Mouse (Mus musculus): ENCODE results near the gene Slc11a1. TPM values are rescaled to one million over a fixed set of nuclear protein-coding genes. Genes with fewer than 3 reads are reported as not detected.

The Slc11a1 gene
- polyA plus RNA-seq, 1 experiment from 2014 or later: 6.1 TPM

- peak overlapping the region; percentile 81 for H3K4me2 ChIP-seq
- H3K9ac ChIP-seq: peak overlapping the region; percentile 43; the same call in 1 of the 2 replicates
- peak; percentile 11; the same call in 1 of the 2 replicates for ATAC-seq (ENCODE audit: insufficient read depth, low FRiP score, low read depth)
- no peaks in the 10 kb centered on the region for H3K9me3 ChIP-seq
- H3K27me3 ChIP-seq (replicated peaks): no peaks in the 10 kb centered on the region
- WGBS: 5% methylated on average over 11 of the region's 11 CpGs
- H3K4me3 ChIP-seq (replicated peaks): peak overlapping the region; percentile 43
- H3K36me3 ChIP-seq: peaks cover 19% of the 10 kb centered on the region
- peak overlapping the region; percentile 95 for H3K27ac ChIP-seq
- H3K4me1 ChIP-seq: peaks cover 23% of the 10 kb centered on the region
Measured at GRCm38 (mm10) chr1:74397919-74398451, 23.0 kb downstream of the Slc11a1 start.

- WGBS: 81% methylated on average over 3 of the region's 3 CpGs
- no peaks in the 10 kb centered on the region for H3K36me3 ChIP-seq
- H3K27me3 ChIP-seq (replicated peaks): no peaks in the 10 kb centered on the region
- no peak for ATAC-seq (ENCODE audit: insufficient read depth, low FRiP score, low read depth)
- no peak overlapping the region for H3K4me3 ChIP-seq (replicated peaks)
- no peak overlapping the region for H3K9ac ChIP-seq
- H3K4me2 ChIP-seq: no peak overlapping the region
- no peak overlapping the region for H3K27ac ChIP-seq
- H3K9me3 ChIP-seq: no peaks in the 10 kb centered on the region
- 0 out of 2 replicates have a peak, but pooled peaks cover 5% of the 10 kb centered on the region for H3K4me1 ChIP-seq
Measured at GRCm38 (mm10) chr1:74400531-74400930, 25.5 kb downstream of the Slc11a1 start.

GRCm38 (mm10) chr1:74401015-74401702, 26.2 kb downstream of the Slc11a1 start:
- Histone ChIP-seq H3K27me3 (replicated peaks) (no peaks in the 10 kb centered on the region), H3K4me3 (replicated peaks) (no peak overlapping the region), H3K9me3 (no peaks in the 10 kb centered on the region), H3K27ac (no peak overlapping the region), H3K36me3 (no peaks in the 10 kb centered on the region), H3K4me1 (0 out of 2 replicates have a peak, but pooled peaks cover 5% of the 10 kb centered on the region), H3K4me2 (no peak overlapping the region), H3K9ac (no peak overlapping the region)
- no peak for ATAC-seq (ENCODE audit: insufficient read depth, low FRiP score, low read depth)
- WGBS: 50% methylated on average over 16 of the region's 16 CpGs

- no peaks in the 10 kb centered on the region for H3K27me3 ChIP-seq (replicated peaks)
- H3K27ac ChIP-seq: no peak overlapping the region
- H3K9me3 ChIP-seq: no peaks in the 10 kb centered on the region
- ATAC-seq (ENCODE audit: insufficient read depth, low FRiP score, low read depth): no peak
- no peak overlapping the region for H3K9ac ChIP-seq
- no peaks in the 10 kb centered on the region; the same call in 1 of the 2 replicates for H3K4me1 ChIP-seq
- H3K4me3 ChIP-seq (replicated peaks): no peak overlapping the region
- WGBS: 78% methylated on average over 4 of the region's 4 CpGs
- no peaks in the 10 kb centered on the region for H3K36me3 ChIP-seq
- no peak overlapping the region for H3K4me2 ChIP-seq
Measured at GRCm38 (mm10) chr1:74404206-74404605, 29.2 kb downstream of the Slc11a1 start.

- Histone ChIP-seq H3K4me3 (replicated peaks) (peak within 1 kb of the TSS; percentile 7; the same call in 1 of the 2 replicates), H3K4me1 (no peaks in the 10 kb centered on the region; the same call in 1 of the 2 replicates), H3K27ac (peak within 1 kb of the TSS; percentile 54), H3K27me3 (replicated peaks) (no peaks in the 10 kb centered on the region), H3K9ac (no peak within 1 kb of the TSS), H3K9me3 (no peaks in the 10 kb centered on the region), H3K36me3 (no peaks in the 10 kb centered on the region), H3K4me2 (peak within 1 kb of the TSS; percentile 9; the same call in 1 of the 2 replicates)
- 45% methylated on average over 15 of the region's 15 CpGs for WGBS
- ATAC-seq (ENCODE audit: insufficient read depth, low FRiP score, low read depth): peak; percentile 75
Measured at GRCm38 (mm10) chr1:74408589-74409504, 33.9 kb downstream of the Slc11a1 start, which contains the start of gene Vil1. Vil1 (plus strand) TSS chr1:74409376.

- no peak overlapping the region for H3K4me3 ChIP-seq (replicated peaks)
- no peak overlapping the region for H3K4me2 ChIP-seq
- H3K4me1 ChIP-seq: no peaks in the 10 kb centered on the region; the same call in 1 of the 2 replicates
- 32% methylated on average over 2 of the region's 2 CpGs for WGBS
- no peaks in the 10 kb centered on the region for H3K27me3 ChIP-seq (replicated peaks)
- H3K36me3 ChIP-seq: no peaks in the 10 kb centered on the region
- no peak overlapping the region for H3K27ac ChIP-seq
- no peak for ATAC-seq (ENCODE audit: insufficient read depth, low FRiP score, low read depth)
- no peaks in the 10 kb centered on the region for H3K9me3 ChIP-seq
- H3K9ac ChIP-seq: no peak overlapping the region
Measured at GRCm38 (mm10) chr1:74411753-74412325, 36.8 kb downstream of the Slc11a1 start.

- Histone ChIP-seq H3K4me3 (replicated peaks) (no peak overlapping the region), H3K4me1 (no peaks in the 10 kb centered on the region; the same call in 1 of the 2 replicates), H3K4me2 (no peak overlapping the region), H3K9ac (no peak overlapping the region), H3K9me3 (no peaks in the 10 kb centered on the region), H3K36me3 (no peaks in the 10 kb centered on the region), H3K27me3 (replicated peaks) (no peaks in the 10 kb centered on the region), H3K27ac (no peak overlapping the region)
- no peak for ATAC-seq (ENCODE audit: insufficient read depth, low FRiP score, low read depth)
- 80% methylated on average over 8 of the region's 8 CpGs for WGBS
Measured at GRCm38 (mm10) chr1:74412711-74413110, 37.7 kb downstream of the Slc11a1 start.

GRCm38 (mm10) chr1:74415143-74415542, 40.1 kb downstream of the Slc11a1 start:
- H3K4me1 ChIP-seq: no peaks in the 10 kb centered on the region
- no peak overlapping the region for H3K9ac ChIP-seq
- no peak overlapping the region for H3K4me3 ChIP-seq (replicated peaks)
- no peaks in the 10 kb centered on the region for H3K36me3 ChIP-seq
- H3K27ac ChIP-seq: no peak overlapping the region
- peak; percentile 61; the same call in 1 of the 2 replicates for ATAC-seq (ENCODE audit: insufficient read depth, low FRiP score, low read depth)
- no peak overlapping the region for H3K4me2 ChIP-seq
- no peaks in the 10 kb centered on the region for H3K27me3 ChIP-seq (replicated peaks)
- 45% methylated on average over 4 of the region's 4 CpGs for WGBS
- no peaks in the 10 kb centered on the region for H3K9me3 ChIP-seq

GRCm38 (mm10) chr1:74418747-74419439, 43.9 kb downstream of the Slc11a1 start:
- Histone ChIP-seq H3K27ac (no peak overlapping the region), H3K4me1 (no peaks in the 10 kb centered on the region), H3K36me3 (no peaks in the 10 kb centered on the region), H3K4me3 (replicated peaks) (no peak overlapping the region), H3K4me2 (no peak overlapping the region), H3K9ac (no peak overlapping the region), H3K27me3 (replicated peaks) (no peaks in the 10 kb centered on the region), H3K9me3 (no peaks in the 10 kb centered on the region)
- ATAC-seq (ENCODE audit: insufficient read depth, low FRiP score, low read depth): 0 out of 2 replicates have a peak, but pooled peaks have one; percentile 27
- WGBS: 71% methylated on average over 17 of the region's 17 CpGs

GRCm38 (mm10) chr1:74419440-74419794, 44.4 kb downstream of the Slc11a1 start:
- Histone ChIP-seq H3K4me2 (no peak overlapping the region), H3K4me3 (replicated peaks) (no peak overlapping the region), H3K27ac (no peak overlapping the region), H3K9ac (no peak overlapping the region), H3K36me3 (no peaks in the 10 kb centered on the region), H3K27me3 (replicated peaks) (no peaks in the 10 kb centered on the region), H3K4me1 (no peaks in the 10 kb centered on the region), H3K9me3 (no peaks in the 10 kb centered on the region)
- WGBS: 55% methylated on average over 9 of the region's 9 CpGs
- ATAC-seq (ENCODE audit: insufficient read depth, low FRiP score, low read depth): no peak

GRCm38 (mm10) chr1:74423147-74423546, 48.2 kb downstream of the Slc11a1 start:
- H3K36me3 ChIP-seq: no peaks in the 10 kb centered on the region
- H3K4me3 ChIP-seq (replicated peaks): no peak overlapping the region
- 34% methylated on average over 8 of the region's 8 CpGs for WGBS
- no peak overlapping the region for H3K9ac ChIP-seq
- no peaks in the 10 kb centered on the region for H3K27me3 ChIP-seq (replicated peaks)
- H3K27ac ChIP-seq: no peak overlapping the region
- ATAC-seq (ENCODE audit: insufficient read depth, low FRiP score, low read depth): no peak
- H3K9me3 ChIP-seq: no peaks in the 10 kb centered on the region
- no peaks in the 10 kb centered on the region for H3K4me1 ChIP-seq
- H3K4me2 ChIP-seq: no peak overlapping the region

All from stomach, embryonic 15.5 days (tissue).